Mouse (Mus musculus) thymus, postnatal 10 days (tissue): ENCODE measurements around the gene Prrg4.
"Not testable (repeated sequence)": the region's sequence is repeated elsewhere in the genome, so short reads cannot be mapped to it uniquely, and the experiment has no call there.

Experiments
- DNase-seq, 2 experiments: peaks; one replicate each; pipeline ENCODE4 v3.0.0; 2021; ENCODE audit warnings: low spot score in 2 of 2

The Prrg4 gene

DNA sequence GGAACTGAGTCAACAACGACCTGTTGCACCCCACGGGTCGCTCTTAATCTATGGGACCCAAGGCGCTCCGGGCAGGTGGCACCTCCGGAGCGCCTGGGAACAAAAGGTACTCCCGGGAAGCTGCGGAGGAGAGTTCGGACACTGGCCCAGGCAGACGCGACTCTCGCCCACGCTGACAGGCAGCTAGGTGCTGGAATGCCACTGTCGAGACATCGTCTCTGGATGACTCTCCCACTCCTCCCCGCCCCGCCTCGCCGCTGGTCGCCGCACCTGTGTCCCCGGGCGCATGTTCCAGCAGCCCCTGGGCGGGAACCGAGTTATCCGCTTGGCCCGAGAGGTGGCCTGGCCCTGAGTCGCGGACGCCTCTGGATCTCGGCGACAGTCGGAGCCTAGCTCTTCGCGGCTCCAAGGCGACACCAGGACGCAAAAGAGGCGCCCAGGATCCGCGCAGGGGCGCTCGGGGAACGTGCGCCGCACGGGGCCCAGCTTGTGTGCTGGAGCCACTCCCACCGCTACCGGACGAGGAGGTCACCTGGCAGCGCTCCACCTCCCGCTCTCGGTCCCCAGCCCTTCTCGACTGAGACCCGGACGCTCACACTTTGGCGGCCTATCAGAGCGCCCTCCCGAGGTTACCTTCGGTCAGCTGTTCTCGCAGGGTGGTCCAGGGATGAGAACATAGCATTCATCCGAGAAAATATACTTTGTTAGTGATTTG, at the start of gene Prrg4:
TSS of gene Prrg4 (minus strand) at position 601 of the 715 bp plus-strand sequence.
- peak; percentile 40 to 54 for DNase-seq

DNA sequence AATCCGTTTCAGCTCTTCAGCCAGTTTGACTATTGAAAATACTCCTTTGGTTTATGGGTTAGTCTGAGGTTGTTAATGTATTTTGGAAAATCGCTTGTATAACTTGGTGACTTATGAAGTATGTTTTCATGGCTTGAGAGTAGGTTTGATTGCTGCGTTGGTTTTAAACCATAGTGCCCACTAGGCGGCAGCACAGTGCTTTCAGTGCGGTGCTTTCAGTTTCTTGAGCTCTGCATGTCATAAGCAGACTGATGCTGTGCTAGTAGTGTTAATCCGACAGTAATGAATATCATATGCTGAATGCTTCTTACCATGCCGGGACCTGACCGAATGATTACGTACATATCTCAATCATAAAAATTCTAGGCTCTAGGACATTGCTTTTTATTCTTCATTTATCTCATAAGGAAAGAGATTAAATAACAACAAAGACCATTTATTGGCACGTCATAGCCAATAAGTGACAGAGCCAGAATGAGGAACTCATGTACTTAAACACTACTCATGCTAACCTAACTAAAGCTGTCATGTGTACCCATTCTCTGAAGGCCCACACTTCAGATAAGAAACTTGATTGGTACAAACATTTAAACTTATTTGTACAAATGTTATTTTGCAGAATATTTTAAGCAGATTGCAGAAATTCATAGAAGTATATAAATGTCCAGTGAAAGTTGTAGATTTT, 38.3 kb upstream of the Prrg4 start:
- DNase-seq = peak; percentile 17 to 71

DNA sequence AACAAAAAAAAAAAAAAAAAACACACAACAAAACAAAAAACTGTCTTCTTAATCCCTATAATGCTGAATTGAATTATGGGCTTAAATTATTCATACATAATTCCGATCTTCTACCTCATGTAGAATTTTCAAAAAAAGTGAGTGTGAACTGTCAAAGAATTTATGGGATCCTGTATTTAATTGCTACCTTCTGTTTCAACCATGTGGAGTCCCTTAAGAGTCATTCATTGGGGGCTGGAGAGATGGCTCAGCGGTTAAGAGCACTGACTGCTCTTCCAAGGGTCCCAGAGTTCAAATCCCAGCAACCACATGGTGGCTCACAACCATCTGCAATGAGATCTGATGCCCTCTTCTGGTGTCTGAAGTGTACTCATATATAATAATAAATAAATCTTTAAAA, 37.7 kb upstream of the Prrg4 start:
- DNase-seq = not testable (repeated sequence)

DNA sequence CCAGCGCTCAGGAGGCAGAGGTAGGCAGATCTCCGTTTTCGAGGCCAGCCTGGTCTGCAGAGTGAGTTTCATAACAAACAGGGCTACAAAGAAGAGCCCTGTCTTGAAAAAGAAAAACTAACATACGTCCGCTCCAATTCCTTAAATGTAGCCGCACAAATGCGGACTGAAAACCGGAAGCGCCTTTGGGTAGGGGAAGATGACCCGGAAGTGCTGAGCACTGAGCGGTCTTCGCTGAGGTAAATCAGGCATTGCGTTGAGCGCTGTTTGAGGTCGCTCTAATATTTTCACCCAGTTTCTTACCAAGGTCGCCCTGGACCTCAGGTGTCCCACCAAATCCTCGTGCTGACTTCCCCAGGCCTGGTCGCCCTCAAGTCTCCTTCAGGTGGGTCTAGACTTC, 36.4 kb upstream of the Prrg4 start:
- no peak for DNase-seq

DNA sequence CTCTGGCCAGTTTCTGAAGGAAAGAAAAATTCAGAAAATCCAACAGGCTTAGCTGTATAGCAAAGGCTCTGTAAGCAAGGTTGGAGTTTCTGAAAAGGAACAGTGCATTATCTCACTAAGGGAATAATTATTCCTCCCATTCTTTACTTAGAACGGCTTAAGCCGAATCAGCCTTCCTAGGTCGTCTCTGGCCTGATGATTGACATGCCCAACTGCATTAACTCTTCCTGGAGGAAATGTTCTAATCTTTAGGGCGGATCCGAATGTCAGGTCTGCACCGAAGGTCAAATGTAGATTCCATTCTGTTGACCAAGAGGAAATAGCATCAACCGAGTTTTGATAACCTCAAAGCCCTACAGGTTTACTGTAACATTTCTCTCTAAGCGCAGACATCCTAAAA, 29.1 kb upstream of the Prrg4 start:
- DNase-seq = no peak

DNA sequence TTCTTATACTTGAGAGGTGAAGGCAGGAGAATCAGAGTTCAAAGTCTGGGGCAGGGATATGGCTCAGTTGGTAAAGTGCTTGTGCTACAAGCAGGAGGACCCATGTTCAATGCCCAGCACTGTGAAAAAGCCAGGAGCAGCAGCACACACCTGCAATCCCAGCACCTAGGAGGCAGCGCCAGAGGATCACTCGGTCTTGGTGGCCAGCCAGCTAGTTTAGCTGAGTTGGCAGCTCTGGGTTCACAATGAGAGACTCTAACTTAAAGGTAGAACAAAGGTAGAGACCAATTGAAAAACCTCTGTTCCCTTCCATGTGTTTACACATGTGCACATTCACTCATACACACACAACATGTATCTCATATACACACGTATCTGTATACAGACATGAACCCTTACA, 19.4 kb upstream of the Prrg4 start:
- DNase-seq = no peak

DNA sequence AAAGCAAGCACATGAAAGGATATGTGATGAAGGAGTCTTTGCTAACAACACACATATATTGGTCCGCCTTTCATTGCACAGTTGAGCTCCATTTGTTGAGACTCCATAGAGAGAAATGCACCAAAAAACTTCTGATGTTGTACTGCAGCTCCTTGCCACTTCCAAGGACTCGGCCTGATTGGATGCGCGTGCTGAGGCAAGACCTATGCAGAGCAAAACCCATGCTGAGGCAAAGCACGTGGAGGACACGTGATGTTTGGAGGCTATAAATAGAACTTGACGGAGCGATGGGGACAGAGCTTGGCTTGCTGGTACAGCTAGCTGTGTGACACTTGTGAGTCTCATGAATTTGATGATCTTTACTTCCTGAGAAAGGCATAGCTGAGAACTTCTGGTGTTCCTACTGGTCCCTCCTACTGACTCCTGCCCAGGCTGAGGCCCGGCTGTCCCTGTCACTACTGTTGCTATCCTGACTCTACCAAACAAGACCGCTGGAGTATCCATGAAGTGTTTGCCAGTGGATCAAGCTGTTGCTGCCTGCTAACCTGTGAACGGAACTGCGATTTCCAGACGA, 17.7 kb upstream of the Prrg4 start, which contains the start of gene Ccdc73:
TSS of gene Ccdc73 (plus strand) at position 524 of the 574 bp plus-strand sequence.
- DNase-seq = no peak

DNA sequence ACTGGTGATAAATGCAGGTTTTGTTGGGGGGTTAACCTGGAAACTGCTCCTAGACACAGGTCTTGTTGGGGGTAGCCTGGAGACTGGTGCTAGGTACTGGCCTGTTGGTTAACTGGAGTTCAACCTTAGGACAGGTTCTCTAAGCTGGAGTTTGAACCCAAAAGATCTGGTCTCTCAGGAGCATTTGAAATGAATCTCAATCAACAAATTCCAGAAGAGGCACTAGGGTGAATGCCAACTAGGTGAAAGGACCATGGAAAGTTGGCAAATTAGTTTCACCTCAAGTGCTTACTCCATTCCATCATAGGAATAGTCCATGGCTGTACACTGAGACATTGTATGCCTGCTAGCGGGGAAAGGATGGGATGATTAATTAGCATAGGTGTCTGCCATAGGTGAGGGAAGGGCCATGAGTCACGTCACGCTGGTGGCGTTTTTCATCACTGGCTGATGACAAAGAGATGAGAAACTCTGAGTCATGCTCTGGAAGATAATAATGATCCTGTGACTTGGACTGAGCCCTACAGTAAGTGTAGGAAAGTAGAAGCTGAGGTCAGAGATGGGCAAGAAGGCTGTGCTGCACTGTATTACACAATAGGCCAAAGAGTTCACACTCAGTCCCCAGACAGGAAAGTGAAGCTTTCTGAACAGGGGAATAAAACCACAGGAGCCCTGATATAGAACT, 14.6 kb upstream of the Prrg4 start:
- DNase-seq = no peak

DNA sequence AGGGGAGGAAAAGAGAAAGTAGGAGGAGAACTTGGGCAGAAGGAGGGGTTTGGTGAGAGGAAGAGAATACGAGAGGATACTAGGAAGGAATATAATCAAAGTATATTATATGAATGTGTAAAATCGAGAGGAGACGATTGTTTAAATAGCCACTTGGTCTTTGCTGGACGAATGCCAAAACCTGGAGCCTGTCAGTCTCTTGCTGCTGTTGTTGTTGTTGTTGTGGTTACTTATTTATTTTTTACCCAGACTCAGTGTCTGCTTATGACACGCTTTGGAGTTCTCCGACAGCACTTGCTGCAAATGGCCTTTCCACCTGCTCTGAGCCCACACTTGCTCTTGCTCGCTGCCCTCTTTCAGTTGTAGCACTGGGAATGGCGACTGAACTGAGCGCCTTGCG, 10.8 kb upstream of the Prrg4 start:
- DNase-seq = no peak

DNA sequence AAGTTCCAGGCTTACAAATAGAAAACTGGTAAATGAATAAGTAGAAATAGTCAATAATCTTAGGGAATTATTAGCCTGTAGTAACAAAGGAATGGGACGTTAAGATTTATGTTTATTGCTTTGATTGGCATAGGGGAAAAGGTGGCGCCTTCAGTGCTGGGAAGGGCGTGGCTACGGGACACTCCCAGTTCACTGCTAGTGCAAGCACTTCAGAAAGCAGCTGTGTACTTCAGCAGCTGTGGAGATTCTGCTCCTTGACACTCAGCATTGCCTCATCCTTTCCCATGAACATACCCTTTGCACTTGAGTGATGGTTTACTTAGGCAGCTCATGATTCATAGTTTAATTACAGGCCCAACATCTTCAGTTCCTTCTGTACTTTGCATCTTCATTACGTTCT, 9.4 kb upstream of the Prrg4 start:
- no peak for DNase-seq

DNA sequence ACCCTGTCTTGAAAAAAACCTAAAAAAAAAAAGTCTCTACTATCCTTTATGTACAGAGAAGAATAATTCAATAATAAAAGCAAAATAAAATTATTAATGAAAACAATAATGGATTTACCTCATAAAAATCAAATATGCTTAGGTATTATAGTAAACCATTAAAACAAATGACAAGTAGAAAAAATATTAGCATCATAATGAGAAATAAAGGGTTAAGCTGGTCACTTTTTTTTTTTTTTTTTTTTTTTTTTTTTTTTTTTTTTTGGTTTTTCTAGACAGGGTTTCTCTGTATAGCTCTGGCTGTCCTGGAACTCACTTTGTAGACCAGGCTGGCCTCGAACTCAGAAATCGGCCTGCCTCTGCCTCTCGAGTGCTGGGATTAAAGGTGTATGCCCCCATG, 8.4 kb upstream of the Prrg4 start:
- not testable (repeated sequence) for DNase-seq

DNA sequence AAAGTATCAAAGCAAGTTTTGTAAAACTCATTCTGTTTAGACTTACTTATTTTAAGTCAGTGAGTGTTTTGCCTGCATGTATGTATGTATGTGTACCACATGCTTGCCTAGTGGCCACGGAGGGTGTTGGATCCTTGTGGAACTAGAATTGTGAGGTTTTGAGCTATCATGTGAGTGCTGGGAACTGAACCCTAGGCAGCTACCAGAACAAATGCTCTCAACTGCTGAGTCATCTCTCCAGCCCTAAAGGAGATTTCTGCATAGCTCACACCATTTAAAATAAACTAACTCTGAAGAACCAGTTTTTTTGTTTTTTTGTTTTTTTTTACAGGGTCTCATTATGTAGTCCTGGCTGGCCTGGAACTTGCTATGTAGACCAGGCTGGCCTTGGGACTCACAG, 6.5 kb upstream of the Prrg4 start:
- DNase-seq = no peak

DNA sequence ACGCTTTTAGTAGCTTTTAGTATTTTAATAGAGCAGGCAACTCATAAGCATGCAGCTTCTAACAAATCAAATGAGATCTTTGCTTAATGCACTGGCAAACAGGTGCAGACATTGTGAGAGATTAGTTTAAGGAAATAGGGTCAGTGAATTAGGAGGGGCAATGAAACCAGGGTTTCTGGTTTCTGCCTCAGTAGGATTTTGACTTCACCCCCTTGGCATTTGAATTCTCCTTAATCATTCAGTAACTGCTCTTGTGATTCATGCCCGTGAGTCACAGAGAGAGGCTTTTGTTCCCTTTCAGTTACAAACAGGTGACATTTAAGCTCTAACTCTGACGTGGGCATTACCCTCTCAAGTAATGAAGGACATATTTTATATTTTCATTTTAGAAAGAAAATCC, 6.1 kb upstream of the Prrg4 start:
- no peak for DNase-seq

DNA sequence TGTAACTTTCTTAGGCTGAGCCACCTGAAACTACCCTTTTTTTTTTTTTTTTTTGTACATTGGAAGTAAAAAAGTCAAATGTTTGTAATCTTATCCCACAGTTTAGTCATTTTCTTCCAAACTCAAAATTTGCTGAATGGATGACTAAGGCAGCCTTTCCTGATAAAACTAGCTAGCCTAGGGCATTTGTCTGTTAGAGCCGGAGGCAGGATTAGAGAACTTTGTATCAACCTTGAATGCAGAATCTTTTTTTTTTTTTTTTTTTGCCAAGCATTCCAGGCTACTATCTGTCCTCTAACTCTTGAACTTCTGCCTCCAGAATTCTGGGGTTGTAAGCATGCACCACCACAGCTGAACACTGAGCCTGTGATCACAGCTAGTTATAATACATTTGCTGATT, 5.2 kb upstream of the Prrg4 start:
- no peak for DNase-seq

DNA sequence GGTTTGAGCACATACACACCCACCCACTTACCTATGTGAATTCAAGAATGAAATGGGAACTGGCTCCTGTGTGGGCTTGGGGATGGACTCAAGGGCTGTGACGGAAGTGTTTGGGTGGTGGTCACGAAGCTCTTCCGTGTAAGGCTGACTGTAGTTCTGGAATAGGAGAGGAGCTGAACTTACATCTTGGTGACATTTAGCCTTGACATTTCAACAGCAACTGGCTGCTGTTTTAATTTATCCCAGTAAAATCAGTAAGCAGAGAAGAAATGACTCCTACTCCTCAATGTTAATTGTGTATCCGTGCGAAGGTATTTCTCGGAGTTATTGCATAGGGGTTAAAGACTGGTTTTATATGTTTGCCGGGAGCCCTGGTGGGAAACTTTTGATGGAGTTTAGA, 2.9 kb upstream of the Prrg4 start:
- DNase-seq = no peak

DNA sequence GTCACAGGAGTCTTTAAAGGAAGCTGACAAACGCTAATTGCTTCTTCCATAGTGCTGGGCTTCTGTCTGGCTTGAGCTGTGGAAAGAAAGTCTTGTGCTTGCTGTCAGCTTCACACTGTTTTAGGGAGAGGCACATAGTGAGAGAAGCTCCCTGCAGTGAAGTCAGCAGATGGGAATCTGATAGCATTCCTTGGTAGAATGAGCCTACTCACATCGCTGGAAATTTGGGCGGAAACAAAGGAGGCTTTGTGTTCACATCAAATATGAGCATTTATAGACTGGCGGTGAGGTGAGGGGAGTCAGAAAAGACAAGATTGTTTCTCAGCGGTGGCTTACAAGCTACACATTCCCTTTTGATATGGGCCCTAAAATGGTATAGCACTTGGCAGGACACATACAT, 2.0 kb upstream of the Prrg4 start:
- no peak for DNase-seq

DNA sequence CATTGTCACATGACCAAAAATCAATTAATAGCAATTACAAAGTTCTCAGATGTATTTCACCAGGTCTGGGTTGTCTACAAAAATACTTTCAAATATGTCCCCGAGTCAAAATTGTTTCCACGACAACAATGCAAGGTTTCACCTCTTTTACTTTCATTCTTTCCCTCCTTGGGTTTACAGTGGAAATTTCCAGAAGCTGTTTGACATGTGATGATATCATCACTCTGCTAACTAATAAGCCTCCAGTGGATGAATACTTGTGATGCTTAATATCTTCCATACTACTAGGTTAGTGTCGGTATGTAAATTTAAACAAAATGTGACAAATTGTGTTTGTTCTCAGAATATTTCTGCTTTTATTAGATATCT, 299 bp upstream of the Prrg4 start:
- no peak for DNase-seq

DNA sequence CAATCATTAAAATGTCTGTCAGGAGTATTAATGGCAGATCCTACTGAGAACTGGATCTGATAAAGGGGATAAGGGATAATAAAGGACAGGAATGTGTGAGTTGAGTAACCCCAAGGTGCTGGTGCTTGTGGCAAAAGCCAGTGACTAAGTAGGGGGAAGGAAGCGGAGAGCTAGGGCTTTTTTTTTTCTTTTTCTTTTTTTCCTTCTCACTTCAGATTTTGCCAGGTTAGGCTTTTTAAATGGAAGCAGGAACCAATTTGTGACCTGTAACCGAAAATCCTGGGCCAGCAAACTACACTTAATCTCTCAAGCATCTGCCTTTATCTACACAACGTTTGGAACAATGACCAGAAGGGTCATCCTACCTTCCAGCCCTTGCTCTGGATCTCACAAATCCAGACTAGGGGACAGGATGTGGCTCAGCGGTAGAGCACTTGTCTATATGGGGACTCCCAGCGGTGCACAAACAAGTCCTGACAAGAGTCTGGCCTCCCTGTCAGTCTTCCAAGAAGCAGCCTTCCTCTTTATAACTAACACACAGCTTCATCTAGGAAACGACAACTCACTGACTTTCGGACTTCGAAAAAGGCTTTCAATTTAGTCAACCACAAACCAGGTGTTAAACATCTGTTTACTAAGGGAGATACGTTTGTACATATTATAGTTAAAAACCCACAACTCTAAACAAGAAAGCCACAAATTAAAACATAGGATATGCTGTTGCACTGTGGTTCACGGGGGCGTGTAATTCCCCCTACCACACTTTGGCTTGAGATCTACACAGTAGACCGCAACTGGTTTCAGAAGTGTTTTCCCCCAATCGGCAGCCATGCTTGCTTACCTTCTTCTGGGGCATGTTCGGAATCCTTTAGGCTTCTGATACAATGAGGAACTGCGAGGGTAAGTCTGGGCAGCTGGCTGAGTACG, 1.2 kb downstream of the Prrg4 start:
- peak; percentile 11 to 18 for DNase-seq

DNA sequence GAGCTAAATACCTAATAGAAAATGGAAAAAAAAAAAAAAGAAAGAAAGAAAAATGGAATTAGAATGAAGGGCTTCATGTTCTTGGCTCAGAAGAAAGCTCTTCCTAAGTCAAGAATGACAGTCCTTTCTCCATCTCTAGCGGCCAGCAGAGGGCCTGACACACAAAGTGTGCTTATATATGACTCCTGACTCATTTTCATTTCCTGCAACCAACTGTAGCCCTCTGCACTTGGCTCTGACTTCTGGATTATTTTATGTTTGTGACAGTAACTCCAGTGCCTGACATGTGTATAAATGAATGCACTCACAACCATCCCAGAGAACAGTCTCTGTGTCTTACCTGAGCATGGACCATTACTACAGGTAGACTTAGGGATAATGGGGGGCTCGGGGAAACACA, 2.0 kb downstream of the Prrg4 start:
- peak; percentile 18 to 24 for DNase-seq

DNA sequence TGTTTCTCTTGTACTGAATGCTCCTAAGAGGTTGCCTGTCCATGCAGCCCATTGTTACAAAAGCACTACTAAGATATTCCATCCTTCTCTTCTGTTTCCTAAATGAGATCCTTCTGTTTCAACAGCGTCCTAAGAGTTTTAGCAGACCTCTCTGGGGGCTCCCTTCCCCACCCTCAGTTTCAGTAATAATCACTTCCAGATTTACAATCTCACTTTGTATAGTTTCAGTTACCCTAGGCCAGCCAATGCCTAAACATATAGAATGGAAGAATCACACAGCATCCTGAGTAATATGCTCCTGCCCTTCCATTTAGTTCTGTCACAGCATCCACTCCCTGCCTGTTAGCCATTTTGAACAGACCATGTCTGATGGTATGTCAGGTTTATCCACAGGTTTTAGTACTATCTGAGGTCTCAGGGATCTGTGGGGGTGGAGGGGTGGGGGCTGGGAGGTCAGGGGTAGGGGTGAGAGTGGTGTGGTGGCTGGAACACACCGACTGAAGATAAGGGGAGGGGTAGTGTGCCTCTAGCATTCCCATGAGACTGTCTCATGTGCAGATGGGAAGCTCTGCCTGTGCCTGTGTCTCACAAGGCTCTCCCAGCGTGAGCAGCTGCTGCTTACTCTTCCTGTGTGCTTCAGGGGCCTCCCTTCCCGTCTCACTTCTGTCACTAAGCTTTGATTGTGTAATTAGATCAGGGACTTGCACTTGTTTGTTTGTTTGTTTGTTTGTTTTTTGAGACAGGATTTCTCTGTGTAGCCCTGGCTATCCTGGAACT, 2.9 kb downstream of the Prrg4 start:
- no peak for DNase-seq

DNA sequence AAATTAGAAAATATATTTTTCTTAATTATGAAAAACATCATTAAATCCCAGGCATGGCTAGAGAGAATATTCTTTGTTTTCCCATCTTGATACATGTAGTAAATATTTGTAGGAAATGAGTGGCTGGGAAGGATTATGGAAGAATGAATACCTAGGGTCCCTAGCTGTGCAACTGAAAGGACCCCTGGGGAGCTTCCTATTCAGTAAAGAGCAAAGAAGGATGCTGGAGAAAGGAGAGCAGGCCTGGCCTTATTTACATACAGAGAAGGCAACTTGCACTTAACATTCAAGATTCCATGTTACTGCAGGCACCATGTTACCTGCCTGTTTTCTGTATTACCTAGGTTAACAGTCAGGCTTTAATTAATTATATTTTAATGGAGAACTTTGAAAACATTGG, 7.1 kb downstream of the Prrg4 start:
- DNase-seq = no peak
